Mouse (Mus musculus): Measurements from ENCODE around the gene Gm6525.
A peak's percentile ranks its signal among the peaks of the same experiment; 100 is the strongest.

The Gm6525 gene

DNA sequence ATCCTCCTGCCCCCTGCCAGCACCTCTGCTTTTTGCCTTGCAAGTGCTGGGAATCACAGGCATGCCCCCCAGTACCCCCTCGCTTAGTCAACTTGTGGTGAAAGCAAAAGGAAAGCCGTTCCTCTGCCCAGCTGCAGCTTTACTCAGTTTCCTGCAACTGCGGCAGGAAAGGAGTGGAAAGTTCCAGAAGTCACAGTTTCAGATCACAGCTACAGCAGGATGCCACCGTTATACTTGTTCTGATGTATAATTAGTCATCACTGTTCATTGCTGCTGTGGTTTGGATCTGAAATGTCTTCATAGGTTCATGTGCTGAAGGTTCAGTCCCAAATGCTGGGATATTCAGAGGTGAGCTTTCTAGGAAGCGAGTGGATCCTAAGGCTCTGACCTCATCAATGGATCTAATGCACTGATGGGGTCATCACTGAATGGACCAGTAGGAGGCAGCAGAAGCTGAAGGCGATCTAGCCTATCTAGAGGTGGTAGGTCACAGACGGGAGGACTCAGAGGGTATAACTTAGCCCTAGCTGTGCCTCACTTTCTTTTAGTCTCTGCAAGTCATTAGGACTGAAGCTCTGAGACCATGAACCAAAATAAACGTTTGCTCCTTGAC lies 4.4 kb upstream of the Gm6525 start:
- DNase-seq (ENCODE audit: low read depth, low spot score), result no peak

- no peak for DNase-seq (ENCODE audit: low read depth, low spot score)
These were observed 1.5 kb upstream of the Gm6525 start for GRCm38 (mm10) chr3:84172406-84172805.

DNA sequence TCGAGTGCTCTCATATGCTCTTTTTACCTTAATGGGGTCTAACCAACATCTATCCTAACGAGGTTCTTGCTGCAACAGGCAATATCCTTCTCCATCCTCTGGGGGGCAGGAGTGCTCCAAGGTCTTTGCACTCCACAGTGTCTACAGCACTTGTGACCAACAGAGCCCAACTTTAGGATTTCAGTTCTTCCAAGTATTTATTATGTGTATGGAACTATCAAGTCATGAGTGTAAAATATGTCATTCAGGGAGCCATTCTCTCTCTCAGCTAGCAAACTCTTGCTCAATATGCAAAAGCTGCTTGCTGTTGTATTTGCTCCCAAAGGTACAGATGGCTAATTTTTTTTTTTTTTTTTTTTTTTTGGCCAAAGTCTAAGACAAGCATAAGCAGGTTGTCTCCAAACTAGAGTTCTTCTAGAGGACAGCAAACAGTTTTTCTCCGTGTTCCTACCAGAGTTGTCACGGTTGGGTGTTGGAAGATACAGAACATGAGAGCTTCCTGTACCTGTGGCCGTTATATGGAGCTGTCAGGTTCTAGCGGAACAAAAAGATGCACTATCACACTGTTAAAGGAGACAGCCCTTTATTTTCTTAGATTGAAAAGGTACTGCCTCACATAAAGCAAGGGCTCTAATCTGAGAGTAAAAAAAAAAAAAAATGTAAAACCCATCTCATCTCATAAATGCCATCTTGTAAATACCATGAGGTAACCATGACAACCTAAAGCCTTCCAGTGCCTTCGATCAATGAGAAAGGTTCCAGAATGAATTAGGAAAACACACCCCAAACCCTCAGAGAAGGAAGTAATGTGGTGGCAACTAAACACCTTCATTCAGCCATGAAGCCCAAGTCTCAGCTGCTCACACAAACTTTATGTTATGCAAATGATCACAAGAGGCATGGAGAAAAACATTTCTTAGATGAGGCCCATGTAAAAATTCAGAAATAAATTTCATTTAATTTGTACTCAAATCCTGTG lies 1.7 kb downstream of the Gm6525 start:
- DNase-seq (ENCODE audit: low read depth, low spot score), result peak; percentile 49

GRCm38 (mm10) chr3:84177834-84178233 lies 3.9 kb downstream of the Gm6525 start:
- DNase-seq (ENCODE audit: low read depth, low spot score), result no peak

DNA sequence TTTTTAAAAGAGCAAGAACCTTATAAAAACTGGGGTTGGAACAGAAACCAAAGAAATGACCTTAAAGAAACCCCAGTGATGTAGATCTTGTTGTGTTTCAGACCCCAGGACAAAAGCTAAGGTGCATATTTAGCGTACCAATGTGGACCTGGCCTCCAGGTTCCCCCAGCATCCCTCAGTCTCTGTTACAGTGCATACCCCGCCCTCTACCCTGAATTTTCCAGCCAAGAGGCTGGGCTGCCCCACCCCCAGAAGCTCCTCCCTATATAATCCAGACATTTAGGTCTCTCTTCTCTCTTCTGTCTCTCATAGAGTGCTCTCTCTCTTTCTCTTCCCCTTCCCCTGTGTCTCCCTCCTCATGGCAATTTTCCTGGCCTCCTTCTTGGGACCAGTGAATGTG lies 6.4 kb downstream of the Gm6525 start:
- no peak for DNase-seq (ENCODE audit: low read depth, low spot score)

GRCm38 (mm10) chr3:84181102-84181501 lies 7.2 kb downstream of the Gm6525 start:
- DNase-seq (ENCODE audit: low read depth, low spot score), result no peak

DNA sequence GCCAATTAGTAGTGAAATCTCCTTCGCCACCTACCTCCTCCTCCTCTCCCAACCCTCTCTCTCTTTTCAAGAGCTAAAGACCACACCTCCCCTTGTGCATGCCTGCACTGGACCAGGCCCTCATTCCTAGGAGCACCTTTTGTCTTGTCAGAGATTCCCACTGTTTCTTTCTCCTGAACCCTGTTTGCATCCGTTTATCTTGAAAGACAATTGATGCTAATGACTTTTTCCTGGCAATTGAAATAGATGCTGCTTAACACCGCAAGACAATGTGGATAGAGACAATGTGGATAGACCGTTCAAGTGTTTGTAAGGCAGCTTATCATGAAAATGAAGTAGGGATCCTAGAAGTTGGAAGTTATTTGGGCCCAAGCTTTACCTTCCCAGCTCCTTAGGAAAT lies 7.8 kb downstream of the Gm6525 start:
- DNase-seq (ENCODE audit: low read depth, low spot score), result no peak

DNA sequence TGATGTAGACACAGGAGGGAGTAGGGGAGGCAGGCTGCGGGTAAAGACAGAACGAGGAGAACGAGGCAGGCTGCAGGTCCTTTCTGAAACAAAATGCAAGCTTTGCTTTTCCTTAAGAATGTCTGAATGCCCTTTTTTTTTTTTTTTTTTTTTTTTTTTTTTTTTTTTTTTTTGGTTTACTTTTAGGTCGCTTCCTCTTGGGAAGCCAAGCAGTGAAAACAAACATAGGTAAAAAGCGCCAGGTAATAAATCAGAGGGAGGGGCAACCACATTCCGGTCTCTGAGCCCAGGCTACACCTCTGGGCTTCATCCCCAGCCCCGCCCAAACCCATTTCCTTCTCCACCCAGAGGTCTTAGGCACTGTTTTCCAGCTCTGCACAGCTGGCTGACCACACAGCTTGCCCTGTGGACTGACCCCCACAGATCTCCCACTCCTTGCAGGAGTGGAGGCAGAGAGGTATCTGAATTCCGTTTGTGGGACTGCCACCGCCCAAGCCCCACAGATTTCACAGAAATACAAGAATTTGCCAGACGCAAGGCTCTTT lies 15.8 kb downstream of the Gm6525 start:
- DNase-seq (ENCODE audit: low read depth, low spot score), result no peak

- no peak for DNase-seq (ENCODE audit: low read depth, low spot score)
These were observed 16.7 kb downstream of the Gm6525 start for GRCm38 (mm10) chr3:84190513-84191061.

- no peak for DNase-seq (ENCODE audit: low read depth, low spot score)
These were observed 17.4 kb downstream of the Gm6525 start for GRCm38 (mm10) chr3:84191141-84191881.

DNA sequence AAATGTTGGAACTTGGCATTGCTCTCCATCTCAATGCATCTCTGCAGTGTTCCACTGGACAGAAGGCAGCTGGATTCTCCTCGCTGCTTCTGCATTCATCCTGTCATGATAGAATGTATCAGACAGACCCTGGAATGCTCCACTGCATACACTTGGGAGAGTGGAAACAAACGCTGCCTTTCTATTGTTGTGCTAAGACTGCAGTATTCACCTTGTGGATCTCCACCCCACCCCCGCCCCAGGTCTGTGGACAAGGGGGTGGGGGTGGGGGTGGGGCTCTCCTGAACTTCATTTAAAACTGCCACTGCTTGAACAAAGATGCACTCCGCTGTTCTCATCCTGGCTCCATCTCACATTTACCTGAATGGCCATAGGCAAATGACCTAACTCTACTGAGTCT lies 20.0 kb downstream of the Gm6525 start:
- no peak for DNase-seq (ENCODE audit: low read depth, low spot score)

DNA sequence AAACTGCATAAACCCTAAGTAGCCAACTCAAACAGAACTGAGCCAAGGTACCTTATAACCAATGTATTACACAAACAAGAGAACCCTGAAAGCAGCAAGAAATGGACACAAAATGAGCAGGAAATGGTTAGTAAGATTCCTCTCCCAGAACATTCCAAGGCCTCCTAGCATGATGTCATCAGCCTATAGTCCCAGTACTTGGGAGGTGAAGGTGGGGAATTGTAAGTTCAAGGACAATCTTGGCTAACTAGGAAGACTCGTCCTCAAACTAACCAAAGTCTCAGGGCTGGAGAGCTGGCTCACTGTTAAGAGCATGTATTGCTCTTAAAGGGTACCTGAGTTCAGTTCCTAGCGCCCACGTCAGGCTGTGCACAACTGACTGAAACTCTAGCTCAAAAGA lies 24.3 kb downstream of the Gm6525 start:
- DNase-seq (ENCODE audit: low read depth, low spot score), result no peak

DNA sequence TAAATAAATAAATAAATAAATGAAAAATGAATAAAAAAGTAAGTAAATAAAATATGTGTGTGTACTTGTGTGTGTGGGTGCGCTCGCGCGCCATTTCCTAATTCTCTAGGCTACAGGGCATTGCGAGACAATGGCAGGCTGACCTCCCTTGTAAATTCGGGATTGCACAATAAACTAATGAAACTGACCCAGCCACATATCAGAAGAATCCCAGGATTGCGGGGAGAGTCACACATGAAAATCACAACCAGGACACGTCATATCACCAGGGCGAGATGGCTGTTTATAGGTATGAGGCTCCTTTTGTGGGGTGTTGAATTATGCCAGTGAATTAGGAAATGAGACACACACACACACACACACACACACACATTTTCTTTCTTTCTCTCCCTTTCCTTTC lies 25.6 kb downstream of the Gm6525 start:
- no peak for DNase-seq (ENCODE audit: low read depth, low spot score)

DNA sequence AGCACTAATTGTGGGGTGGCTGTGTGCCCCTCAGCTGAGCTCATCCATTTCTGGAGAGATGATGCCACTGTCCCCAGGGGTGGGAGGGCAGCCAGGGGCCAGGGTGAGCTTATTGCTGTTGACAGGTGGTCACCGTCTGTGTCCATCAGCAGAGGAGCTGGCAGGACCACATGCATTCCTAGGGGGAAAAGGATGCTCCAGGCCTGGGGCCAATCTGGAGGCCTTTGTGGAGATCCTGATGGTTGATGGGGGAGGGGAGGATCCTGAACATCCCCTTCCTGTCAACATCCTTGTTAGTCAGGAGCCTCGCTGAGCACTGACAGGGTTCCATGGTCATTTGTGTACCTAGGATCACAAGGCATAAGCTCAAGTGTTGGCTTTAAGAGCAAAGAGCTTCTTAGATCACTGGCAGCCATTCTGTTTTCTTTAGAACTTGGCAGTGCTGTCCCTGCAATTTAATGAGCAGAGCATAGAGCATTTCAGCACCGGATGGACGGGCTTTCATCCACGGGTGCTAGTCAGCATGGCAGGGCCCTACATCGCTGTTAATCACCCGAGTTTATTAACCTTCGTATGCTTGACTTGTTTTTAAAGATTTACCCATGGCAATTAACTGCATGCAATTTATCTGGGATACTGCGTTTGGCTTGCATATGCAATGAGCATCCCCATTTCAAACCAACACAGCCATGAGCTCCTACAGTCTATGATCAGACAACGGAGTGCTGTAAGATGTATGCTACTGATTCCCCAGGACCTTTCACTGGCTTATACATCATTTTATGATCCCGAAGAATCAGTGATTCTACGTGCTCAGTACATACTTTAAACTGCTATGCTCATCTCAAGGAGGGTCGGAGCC lies 26.9 kb downstream of the Gm6525 start:
- no peak for DNase-seq (ENCODE audit: low read depth, low spot score)

DNA sequence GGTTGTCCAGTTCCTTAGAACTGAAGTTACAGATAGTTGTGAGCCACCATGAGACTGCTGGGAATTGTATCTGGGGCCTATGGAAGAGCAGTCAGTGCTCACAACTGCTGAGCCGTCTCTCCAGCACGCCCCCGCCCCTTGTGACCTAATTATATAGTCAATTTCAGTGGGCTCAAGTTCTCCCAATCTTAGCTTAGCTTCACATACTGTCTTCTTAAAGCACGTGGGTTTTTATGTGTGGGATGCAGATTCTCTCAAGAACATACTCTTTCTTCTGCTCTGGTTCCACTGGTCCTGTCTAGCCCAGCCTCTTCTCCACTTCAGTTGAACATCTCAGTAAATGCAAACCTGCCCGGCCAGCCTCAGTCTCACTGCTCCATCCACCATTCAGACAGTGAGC lies 30.7 kb downstream of the Gm6525 start:
- DNase-seq (ENCODE audit: low read depth, low spot score), result no peak

GRCm38 (mm10) chr3:84205650-84206049 lies 31.7 kb downstream of the Gm6525 start:
- DNase-seq (ENCODE audit: low read depth, low spot score), result no peak

DNA sequence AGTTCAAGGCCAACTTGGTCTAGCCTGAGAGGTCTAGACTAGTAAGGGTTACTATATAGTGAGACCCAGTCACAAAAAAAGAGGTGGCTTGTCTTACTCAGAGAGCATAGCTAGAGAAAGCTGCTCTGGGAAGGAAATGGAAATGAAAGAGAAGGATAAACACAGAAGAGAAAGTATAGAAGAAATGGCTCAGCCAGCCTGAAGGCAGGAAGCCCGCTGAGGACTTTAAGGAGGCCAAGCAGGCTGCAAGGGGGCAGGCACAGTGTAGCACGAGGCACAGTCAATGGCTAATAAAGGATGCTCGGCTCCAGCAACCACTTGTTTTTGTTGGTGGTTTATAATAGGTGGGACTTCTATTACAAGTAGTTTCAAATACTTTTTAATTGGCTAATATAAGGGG lies 32.2 kb downstream of the Gm6525 start:
- no peak for DNase-seq (ENCODE audit: low read depth, low spot score)

- no peak for DNase-seq (ENCODE audit: low read depth, low spot score)
These were observed 33.5 kb downstream of the Gm6525 start for GRCm38 (mm10) chr3:84207366-84207765.

GRCm38 (mm10) chr3:84208475-84208874 lies 34.6 kb downstream of the Gm6525 start:
- DNase-seq (ENCODE audit: low read depth, low spot score), result no peak

- DNase-seq (ENCODE audit: low read depth, low spot score), result no peak
These were observed 35.1 kb downstream of the Gm6525 start for GRCm38 (mm10) chr3:84208917-84209513.
